Mouse (Mus musculus): ENCODE measurements around the gene Ap3b1. TPM values are rescaled to one million over a fixed set of nuclear protein-coding genes. Genes with fewer than 3 reads are reported as not detected.

Ap3b1 gene
- polyA plus RNA-seq, 1 experiment from 2014 or later: 32.1 TPM

- peaks cover 15% of the 10 kb centered on the region for H3K36me3 ChIP-seq (replicated peaks)
- H3K27ac ChIP-seq: no peak overlapping the region
- no peak overlapping the region for H3K4me3 ChIP-seq
- peaks cover 97% of the 10 kb centered on the region for H3K27me3 ChIP-seq (ENCODE audit: poor library complexity, severe bottlenecking)
- H3K4me1 ChIP-seq: peaks cover 57% of the 10 kb centered on the region
- no peak for DNase-seq (ENCODE audit: extremely low spot score, low spot score)
- H3K9me3 ChIP-seq: no peaks in the 10 kb centered on the region
- 69% methylated on average over 8 of the region's 8 CpGs for WGBS
Measured at GRCm38 (mm10) chr13:94563836-94564235, 205.1 kb downstream of the Ap3b1 start.

GRCm38 (mm10) chr13:94564351-94564994 lies 205.7 kb downstream of the Ap3b1 start:
- H3K36me3 ChIP-seq (replicated peaks): peaks cover 15% of the 10 kb centered on the region
- H3K4me1 ChIP-seq: peaks cover 58% of the 10 kb centered on the region
- no peaks in the 10 kb centered on the region for H3K9me3 ChIP-seq
- H3K4me3 ChIP-seq: no peak overlapping the region
- H3K27ac ChIP-seq: no peak overlapping the region
- WGBS: 14% methylated on average over 13 of the region's 13 CpGs
- peak; percentile 43 for DNase-seq (ENCODE audit: extremely low spot score, low spot score)
- peaks cover 97% of the 10 kb centered on the region for H3K27me3 ChIP-seq (ENCODE audit: poor library complexity, severe bottlenecking)

- H3K4me3 ChIP-seq: no peak overlapping the region
- 71% methylated on average over 14 of the region's 14 CpGs for WGBS
- no peaks in the 10 kb centered on the region for H3K9me3 ChIP-seq
- peaks cover 15% of the 10 kb centered on the region for H3K36me3 ChIP-seq (replicated peaks)
- peaks cover 98% of the 10 kb centered on the region for H3K27me3 ChIP-seq (ENCODE audit: poor library complexity, severe bottlenecking)
- no peak for DNase-seq (ENCODE audit: extremely low spot score, low spot score)
- peaks cover 61% of the 10 kb centered on the region for H3K4me1 ChIP-seq
- no peak overlapping the region for H3K27ac ChIP-seq
Measured at GRCm38 (mm10) chr13:94565176-94565575, 206.4 kb downstream of the Ap3b1 start.

GRCm38 (mm10) chr13:94565616-94566015 lies 206.9 kb downstream of the Ap3b1 start:
- H3K9me3 ChIP-seq: no peaks in the 10 kb centered on the region
- H3K36me3 ChIP-seq (replicated peaks): peaks cover 15% of the 10 kb centered on the region
- 70% methylated on average over 9 of the region's 9 CpGs for WGBS
- H3K4me3 ChIP-seq: no peak overlapping the region
- peaks cover 99% of the 10 kb centered on the region for H3K27me3 ChIP-seq (ENCODE audit: poor library complexity, severe bottlenecking)
- peaks cover 57% of the 10 kb centered on the region for H3K4me1 ChIP-seq
- DNase-seq (ENCODE audit: extremely low spot score, low spot score): no peak
- no peak overlapping the region for H3K27ac ChIP-seq

GRCm38 (mm10) chr13:94567739-94568138 lies 209.0 kb downstream of the Ap3b1 start:
- DNase-seq (ENCODE audit: extremely low spot score, low spot score): no peak
- 89% methylated on average over 6 of the region's 6 CpGs for WGBS
- H3K27ac ChIP-seq: no peak overlapping the region
- no peaks in the 10 kb centered on the region for H3K9me3 ChIP-seq
- no peak overlapping the region for H3K4me3 ChIP-seq
- H3K27me3 ChIP-seq (ENCODE audit: poor library complexity, severe bottlenecking): peaks cover 99% of the 10 kb centered on the region
- H3K4me1 ChIP-seq: peaks cover 35% of the 10 kb centered on the region
- H3K36me3 ChIP-seq (replicated peaks): peaks cover 15% of the 10 kb centered on the region

GRCm38 (mm10) chr13:94571001-94571400 lies 212.2 kb downstream of the Ap3b1 start:
- no peak overlapping the region for H3K4me3 ChIP-seq
- WGBS: 91% methylated on average over 10 of the region's 10 CpGs
- H3K36me3 ChIP-seq (replicated peaks): peaks cover 11% of the 10 kb centered on the region
- H3K27ac ChIP-seq: no peak overlapping the region
- no peak for DNase-seq (ENCODE audit: extremely low spot score, low spot score)
- peaks cover 16% of the 10 kb centered on the region for H3K4me1 ChIP-seq
- H3K27me3 ChIP-seq (ENCODE audit: poor library complexity, severe bottlenecking): peaks cover 99% of the 10 kb centered on the region
- H3K9me3 ChIP-seq: no peaks in the 10 kb centered on the region

GRCm38 (mm10) chr13:94573356-94573755 lies 214.6 kb downstream of the Ap3b1 start:
- DNase-seq (ENCODE audit: extremely low spot score, low spot score): no peak
- Histone ChIP-seq H3K36me3 (replicated peaks) (no peaks in the 10 kb centered on the region), H3K4me3 (no peak overlapping the region), H3K27ac (no peak overlapping the region), H3K9me3 (no peaks in the 10 kb centered on the region), H3K27me3 (ENCODE audit: poor library complexity, severe bottlenecking) (peaks cover 100% of the 10 kb centered on the region), H3K4me1 (peaks cover 33% of the 10 kb centered on the region)
- WGBS: 86% methylated on average over 8 of the region's 8 CpGs

- Histone ChIP-seq H3K27me3 (ENCODE audit: poor library complexity, severe bottlenecking) (peaks cover 100% of the 10 kb centered on the region), H3K9me3 (no peaks in the 10 kb centered on the region), H3K36me3 (replicated peaks) (no peaks in the 10 kb centered on the region), H3K27ac (no peak overlapping the region), H3K4me1 (peaks cover 33% of the 10 kb centered on the region), H3K4me3 (no peak overlapping the region)
- WGBS: 95% methylated on average over 7 of the region's 7 CpGs
- no peak for DNase-seq (ENCODE audit: extremely low spot score, low spot score)
Measured at GRCm38 (mm10) chr13:94573833-94574232, 215.1 kb downstream of the Ap3b1 start.

GRCm38 (mm10) chr13:94575607-94576398 lies 217.0 kb downstream of the Ap3b1 start:
- H3K27me3 ChIP-seq (ENCODE audit: poor library complexity, severe bottlenecking): peaks cover 100% of the 10 kb centered on the region
- 4% methylated on average over 17 of the region's 17 CpGs for WGBS
- H3K9me3 ChIP-seq: no peaks in the 10 kb centered on the region
- peaks cover 28% of the 10 kb centered on the region for H3K4me1 ChIP-seq
- no peak overlapping the region for H3K27ac ChIP-seq
- H3K36me3 ChIP-seq (replicated peaks): no peaks in the 10 kb centered on the region
- DNase-seq (ENCODE audit: extremely low spot score, low spot score): no peak
- H3K4me3 ChIP-seq: peak overlapping the region; percentile 27; the same call in 1 of the 2 replicates

- peaks cover 28% of the 10 kb centered on the region for H3K4me1 ChIP-seq
- H3K27ac ChIP-seq: 0 out of 2 replicates have a peak overlapping the region, but pooled peaks have one; percentile 35
- WGBS: 13% methylated on average over 22 of the region's 22 CpGs
- DNase-seq (ENCODE audit: extremely low spot score, low spot score): no peak
- H3K27me3 ChIP-seq (ENCODE audit: poor library complexity, severe bottlenecking): peaks cover 94% of the 10 kb centered on the region
- no peaks in the 10 kb centered on the region for H3K9me3 ChIP-seq
- no peaks in the 10 kb centered on the region for H3K36me3 ChIP-seq (replicated peaks)
- peak overlapping the region; percentile 27; the same call in 1 of the 2 replicates for H3K4me3 ChIP-seq
Measured at GRCm38 (mm10) chr13:94576399-94577176, 217.8 kb downstream of the Ap3b1 start.

GRCm38 (mm10) chr13:94577177-94577540 lies 218.4 kb downstream of the Ap3b1 start:
- no peaks in the 10 kb centered on the region for H3K9me3 ChIP-seq
- no peak overlapping the region for H3K4me3 ChIP-seq
- peaks cover 94% of the 10 kb centered on the region for H3K27me3 ChIP-seq (ENCODE audit: poor library complexity, severe bottlenecking)
- H3K4me1 ChIP-seq: peaks cover 28% of the 10 kb centered on the region
- no peaks in the 10 kb centered on the region for H3K36me3 ChIP-seq (replicated peaks)
- DNase-seq (ENCODE audit: extremely low spot score, low spot score): no peak
- WGBS: 48% methylated on average over 2 of the region's 2 CpGs
- no peak overlapping the region for H3K27ac ChIP-seq

- peak; percentile 38 for DNase-seq (ENCODE audit: extremely low spot score, low spot score)
- no peak overlapping the region for H3K27ac ChIP-seq
- H3K4me1 ChIP-seq: peaks cover 20% of the 10 kb centered on the region
- H3K4me3 ChIP-seq: peak overlapping the region; percentile 43
- H3K9me3 ChIP-seq: no peaks in the 10 kb centered on the region
- WGBS: 2% methylated on average over 14 of the region's 14 CpGs
- peaks cover 100% of the 10 kb centered on the region for H3K27me3 ChIP-seq (ENCODE audit: poor library complexity, severe bottlenecking)
- no peaks in the 10 kb centered on the region for H3K36me3 ChIP-seq (replicated peaks)
Measured at GRCm38 (mm10) chr13:94595289-94595688, 236.5 kb downstream of the Ap3b1 start.
